Mouse (Mus musculus): Measurements from ENCODE around the gene Tgds. TPM values are rescaled to one million over a fixed set of nuclear protein-coding genes. Genes with fewer than 3 reads are reported as not detected.
"Not testable (repeated sequence)": the region's sequence is repeated elsewhere in the genome, so short reads cannot be mapped to it uniquely, and the experiment has no call there.

Gene Tgds
- total RNA-seq (2021): 10 to 100 TPM in 1 of 2 experiments, 1 to 10 TPM in 1; 8.5 to 11.1 TPM
- long read RNA-seq, transcript Tgds-201 (12 exons, 1,682 nt): major isoform, 5 of 6 reads
- long read RNA-seq, partial matches to known transcripts: 1 of 6 reads
- long read RNA-seq, other reads (novel, unspliced or antisense): 0 of 6 reads

DNA sequence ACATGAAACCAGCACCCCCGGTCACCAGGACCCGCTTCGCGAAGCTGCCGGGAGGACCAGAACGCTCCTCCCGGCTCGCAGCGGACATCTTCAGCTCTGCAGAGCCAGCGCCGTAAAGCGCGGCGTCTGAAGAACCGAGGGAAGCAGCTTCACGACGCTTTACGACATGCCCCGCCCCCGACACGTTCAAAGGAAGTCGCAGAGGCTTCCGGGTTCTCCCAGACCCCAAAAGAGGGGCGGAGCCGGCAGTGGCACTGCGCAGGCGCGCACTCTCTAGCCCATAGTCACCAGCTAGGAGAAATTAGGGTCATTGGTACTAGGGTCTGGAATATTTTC is at the start of gene Tgds:
Tgds (minus strand) TSS at position 114 of the 336 bp plus-strand sequence.
- peak; percentile 97 to 100 for DNase-seq (ENCODE audit: low spot score in 2 of 2)

DNA sequence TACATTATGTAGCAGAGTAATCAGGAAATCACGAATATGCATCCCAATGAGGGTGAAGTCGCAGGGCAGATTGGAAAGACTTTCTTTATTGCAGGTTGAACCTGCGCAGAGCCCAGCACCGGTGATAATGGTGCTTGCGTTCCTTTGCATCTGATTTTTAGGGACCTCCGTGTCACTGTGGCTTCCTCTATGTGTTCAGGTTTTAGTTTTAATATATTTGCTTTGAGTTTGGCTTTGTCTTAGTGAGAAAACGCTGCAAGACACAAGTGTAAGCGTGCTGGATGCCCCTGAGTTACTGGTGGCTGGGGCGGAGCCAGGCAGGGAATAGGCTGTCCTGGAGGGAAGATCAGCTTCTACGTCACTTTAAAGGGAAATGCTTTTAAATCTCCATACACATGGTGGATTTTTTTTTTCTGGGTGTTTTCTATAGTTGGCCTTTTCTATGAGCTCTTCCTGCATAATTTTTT is 48.2 kb upstream of the Tgds start:
- peak in 1 of 2 experiments; percentile 35 for DNase-seq (ENCODE audit: low spot score in 2 of 2)

DNA sequence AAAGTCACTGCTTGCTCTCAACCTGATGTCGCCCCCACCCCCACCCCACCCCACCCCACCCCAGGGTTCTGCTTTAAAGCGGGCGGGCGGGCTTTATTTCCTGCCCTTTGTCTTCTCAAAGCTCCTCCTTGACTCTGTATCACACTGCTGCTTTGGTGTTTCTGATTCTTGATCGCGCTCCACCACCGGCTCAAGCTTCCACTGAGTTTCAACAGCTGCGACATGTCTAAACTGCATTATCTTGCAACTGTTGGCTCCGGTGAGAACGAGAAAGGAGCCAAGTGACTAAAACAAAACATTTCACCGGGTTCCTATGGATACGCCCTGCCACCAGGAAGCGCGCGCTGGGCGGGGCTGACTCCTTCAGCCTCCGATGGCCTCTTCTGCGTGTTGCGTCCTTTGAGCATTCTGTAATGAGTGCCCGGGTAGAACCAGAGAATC is 47.6 kb upstream of the Tgds start:
- peak in 1 of 2 experiments; percentile 35 for DNase-seq (ENCODE audit: low spot score in 2 of 2)

DNA sequence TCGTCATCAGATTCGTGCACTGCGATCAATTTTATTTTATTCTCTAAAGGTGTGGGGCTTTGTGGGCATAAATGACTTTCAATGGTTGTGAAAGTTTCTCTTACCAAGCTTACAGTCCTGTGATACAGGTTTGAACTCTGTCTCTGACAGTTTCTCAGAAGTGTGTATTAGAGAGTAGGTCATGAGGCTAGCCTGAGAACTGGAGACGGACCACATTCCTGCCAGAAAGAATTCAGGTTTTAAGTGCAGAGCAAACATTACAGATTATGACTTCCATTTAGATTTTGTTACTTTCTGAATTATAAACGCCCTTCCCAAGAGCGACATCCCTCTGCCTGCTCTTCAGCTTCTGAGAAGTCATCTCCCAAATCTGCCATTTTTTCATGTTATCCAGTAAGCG is 47.1 kb upstream of the Tgds start:
- DNase-seq (ENCODE audit: low spot score in 2 of 2): no peak

DNA sequence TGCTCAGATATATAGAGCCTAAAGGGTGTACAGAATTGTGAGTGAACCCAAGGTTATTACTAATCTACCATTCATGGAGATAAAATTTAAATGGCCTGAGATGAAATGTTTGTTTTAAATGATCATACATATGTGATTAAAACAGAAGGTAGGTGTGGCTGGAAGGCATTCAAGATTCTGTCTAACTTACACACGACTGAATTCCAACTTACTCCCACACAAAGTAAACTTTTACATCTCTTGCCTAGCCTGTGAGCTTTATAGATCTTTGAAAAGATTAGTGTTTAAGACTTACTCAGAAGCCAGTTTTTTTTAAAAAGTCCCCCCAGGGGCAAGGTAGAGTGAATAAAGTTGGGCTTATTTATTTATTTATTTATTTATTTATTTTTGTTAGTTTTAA is 46.7 kb upstream of the Tgds start:
- DNase-seq (ENCODE audit: low spot score in 2 of 2): no peak

DNA sequence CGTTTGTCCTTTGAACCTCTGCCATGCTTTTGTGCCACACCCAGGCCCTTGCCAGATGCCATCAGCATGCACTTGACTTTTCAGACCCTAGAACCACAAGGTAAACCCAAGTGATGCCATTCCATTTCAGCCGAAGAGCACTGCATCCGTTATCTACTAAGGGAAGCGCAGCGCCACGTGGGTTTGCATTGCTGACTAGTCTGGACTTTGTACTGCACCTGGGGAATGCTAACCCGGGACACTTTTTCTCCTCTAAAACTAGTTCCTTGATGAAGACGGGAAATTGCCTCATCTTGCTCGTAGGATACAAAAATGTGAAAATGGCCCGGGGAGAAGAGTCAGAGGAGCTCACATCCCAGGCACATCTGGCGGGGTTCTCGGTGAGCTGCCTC is 43.1 kb upstream of the Tgds start:
- DNase-seq (ENCODE audit: low spot score in 2 of 2): no peak

DNA sequence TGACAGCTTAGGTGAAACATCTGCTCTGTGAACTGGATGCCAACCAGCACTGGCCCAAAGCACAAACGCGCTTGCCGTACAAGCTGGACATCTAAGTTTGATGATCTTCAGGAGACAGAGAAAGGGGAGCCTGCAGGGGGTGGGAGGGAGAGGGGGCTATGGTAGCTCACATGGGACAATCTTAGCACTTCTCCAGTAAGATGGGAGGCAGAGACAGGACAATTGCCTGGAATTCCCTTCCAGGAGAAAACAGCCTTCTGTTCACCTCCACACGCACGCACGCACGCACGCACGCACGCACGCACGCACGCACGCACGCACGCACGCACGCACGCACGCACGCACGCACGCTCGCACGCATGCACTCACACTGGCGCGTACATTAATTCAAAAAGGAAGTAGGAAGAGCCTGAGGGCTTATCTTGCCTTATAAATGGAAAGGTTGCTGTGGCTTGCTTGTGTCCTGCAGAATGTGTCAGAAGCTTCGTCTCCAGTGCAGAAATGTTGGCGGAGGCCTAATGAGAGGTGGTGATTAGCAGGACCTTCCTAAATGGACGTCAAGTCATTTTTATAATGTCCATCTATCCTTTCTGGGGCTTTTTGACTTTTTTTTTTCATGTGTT is 42.6 kb upstream of the Tgds start:
- DNase-seq (ENCODE audit: low spot score in 2 of 2): no peak

DNA sequence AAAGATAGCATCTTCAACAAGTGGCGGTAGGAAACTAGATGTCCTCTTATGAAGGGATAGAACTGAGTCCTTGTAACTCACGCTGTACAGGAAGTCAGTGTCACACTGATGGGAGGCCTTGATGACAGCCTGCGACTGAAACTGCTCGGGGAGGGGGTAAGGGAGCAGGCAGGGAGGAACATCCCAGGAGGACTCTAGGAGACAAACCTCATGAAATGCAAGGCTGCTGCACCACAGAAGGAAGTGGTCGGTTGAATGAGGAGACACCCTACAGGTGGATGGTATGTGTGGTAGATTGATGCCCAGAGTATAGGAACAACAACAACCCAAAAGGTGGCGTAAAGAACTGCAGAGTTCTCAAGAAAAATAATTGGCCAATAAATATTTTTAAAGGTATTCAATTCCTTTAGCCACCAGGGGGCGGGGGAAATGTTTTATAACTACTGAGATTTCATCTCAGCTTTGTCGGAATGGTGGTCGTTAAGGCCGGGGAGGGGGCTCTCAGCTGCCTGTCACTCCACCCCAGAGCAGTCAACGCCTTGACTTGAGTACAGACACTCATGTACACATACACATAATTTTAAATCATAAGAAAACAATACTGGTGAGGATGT is 41.1 kb upstream of the Tgds start:
- no peak for DNase-seq (ENCODE audit: low spot score in 2 of 2)

DNA sequence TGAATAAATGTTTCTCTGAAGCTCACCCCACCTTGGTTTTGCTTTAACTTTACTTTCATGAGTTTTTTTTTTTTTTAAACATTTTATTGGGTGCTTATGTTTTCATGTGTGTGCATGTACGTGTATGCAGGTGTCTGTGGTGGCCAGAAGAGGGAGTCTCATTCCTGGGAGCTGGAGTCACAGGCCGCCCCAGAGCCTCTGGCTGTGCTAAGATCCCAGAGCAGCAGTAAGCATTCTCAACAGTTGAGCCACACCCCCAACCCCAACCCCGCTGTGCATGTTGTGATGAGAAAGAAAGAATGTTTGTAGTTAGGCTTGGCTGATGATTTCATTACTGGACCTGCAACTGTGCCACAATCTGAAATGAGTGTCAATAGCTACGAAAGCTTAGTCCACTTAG is 36.2 kb upstream of the Tgds start:
- no peak for DNase-seq (ENCODE audit: low spot score in 2 of 2)

DNA sequence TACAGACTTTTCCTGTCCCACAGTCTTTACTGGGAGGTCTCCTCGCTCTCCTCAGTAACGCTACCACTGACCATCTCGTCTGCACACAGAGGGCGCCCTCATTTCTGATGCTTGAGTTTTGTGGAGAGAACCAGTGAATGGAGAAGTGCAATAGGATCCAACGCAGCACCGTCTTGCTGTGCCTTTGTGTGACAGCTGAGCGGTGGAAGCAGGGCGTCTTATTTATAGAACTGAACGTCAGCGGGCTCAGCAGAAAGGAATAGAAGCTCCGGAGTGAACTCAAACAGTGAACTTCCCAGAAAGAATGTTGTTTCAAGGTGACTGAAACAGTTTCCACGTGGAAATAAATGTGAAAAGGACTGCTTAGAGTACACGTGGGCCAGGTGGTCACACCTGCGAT is 30.1 kb upstream of the Tgds start:
- peak in 1 of 2 experiments; percentile 37 for DNase-seq (ENCODE audit: low spot score in 2 of 2)

DNA sequence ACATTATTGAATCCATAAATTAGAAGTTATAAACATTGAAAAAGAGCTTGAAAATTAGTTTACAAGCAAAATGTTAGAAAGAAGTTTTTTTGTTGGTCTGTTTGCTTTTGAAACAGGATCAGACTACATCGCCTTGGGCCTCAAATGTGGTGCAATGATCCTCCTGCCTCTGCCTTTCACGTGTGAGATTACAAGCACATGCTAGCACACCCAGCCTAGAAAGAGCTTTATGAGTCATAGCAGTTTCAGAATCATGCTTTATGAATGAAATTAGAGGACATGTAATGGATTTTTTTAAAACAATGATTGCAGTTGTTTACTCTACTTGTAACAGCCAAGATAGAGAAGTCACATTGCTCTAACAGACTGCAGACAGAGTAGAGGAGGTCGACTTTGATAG is 29.2 kb upstream of the Tgds start:
- no peak for DNase-seq (ENCODE audit: low spot score in 2 of 2)

DNA sequence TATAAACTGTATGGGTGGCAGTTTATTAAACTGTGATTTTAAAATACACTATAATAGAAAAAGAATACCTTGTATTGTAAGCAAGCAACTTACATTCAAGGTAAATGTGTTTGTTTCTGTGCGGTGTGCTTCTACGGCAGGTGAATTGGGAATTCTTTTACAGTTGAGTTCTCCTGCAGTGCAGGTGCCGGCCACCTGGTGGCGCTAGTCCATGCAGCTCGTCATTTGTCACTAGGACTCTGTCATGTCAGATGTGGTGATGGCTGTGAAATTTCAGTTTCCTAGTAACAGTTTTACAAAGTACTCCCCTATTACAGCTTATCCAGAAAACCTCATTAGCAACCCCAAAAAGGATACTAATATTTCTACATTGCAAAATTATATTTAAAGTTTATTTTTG is 24.6 kb upstream of the Tgds start:
- DNase-seq (ENCODE audit: low spot score in 2 of 2): peak in 1 of 2 experiments; percentile 76

DNA sequence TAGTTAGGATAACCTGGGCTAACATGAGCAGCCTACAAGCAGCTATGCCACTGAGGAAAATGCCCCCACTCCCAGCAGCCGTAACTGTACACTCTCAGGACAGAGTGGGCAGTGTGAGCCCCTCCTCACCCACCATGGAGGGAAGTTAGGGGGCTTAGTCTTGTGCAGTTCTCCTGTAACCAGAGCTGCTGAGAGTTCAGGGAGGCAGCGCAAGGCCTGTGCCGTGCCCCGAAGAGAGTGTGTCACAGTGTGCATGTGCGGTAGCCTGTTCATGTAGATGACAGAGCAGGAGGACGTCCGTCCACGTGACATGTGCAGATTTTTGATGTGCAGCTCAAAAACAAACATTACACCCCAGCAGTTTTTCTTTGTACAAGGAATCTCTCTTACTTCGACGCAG is 24.2 kb upstream of the Tgds start:
- no peak for DNase-seq (ENCODE audit: low spot score in 2 of 2)

DNA sequence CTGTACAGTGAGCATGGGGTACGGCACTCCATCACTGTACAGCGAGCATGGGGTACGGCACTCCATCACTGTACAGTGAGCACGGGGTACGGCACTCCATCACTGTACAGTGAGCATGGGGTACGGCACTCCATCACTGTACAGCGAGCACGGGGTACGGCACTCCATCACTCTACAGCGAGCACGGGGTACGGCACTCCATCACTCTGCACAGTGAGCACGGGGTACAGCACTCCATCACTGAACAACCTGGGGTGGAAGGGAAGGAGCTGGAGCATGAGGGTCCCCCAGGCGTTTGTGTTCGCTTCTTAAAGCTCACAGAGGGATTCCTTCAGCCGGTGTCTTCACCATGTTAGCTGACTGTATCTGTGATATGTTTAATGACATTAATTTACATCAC is 23.5 kb upstream of the Tgds start:
- not testable (repeated sequence) for DNase-seq (ENCODE audit: low spot score in 2 of 2)

DNA sequence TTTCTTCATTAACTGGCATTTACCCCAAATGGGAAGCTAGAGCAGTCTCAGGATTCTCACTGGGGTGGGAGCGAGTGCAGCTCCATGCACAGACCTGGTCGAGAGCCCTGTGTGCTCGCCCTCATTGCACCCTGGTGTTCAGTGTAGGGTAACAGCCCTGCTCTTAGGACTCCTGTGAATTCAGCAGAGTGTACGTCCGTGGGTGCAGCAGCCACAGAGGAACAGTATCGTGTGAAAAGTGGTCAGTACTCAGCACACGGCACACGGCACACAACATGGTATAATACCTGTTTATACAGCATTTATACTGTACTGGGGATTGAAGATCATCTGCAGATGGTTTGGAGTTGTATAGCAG is 19.7 kb upstream of the Tgds start:
- DNase-seq (ENCODE audit: low spot score in 2 of 2): no peak

DNA sequence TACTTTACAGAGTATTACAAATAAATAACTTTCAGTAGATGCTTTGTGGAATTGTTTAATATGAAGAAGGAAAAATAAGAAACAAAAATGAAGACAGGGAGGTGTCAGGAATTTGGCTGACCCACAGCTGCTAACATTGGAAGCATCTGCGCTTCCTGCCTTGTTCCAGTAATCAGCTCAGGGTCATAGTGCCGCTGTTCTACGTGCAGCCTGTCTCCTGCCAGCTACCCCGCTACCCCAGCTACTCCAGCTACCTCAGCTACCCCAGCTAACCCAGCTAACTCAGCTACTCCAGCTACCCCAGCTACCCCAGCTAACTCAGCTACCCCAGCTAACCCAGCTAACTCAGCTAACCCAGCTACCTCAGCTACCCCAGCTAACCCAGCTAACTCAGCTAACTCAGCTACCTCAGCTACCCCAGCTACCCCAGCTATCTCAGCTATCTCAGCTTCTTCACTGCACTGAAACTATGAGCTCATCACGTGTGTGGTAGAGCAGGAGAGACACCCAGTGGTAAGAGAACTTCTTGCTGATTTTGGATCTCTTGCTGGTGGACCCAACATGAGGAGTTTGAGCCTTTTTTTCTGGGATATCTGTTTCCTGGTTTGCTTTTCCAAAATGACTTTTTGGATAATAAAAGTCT is 19.2 kb upstream of the Tgds start:
- peak in 1 of 2 experiments; percentile 50 for DNase-seq (ENCODE audit: low spot score in 2 of 2)

DNA sequence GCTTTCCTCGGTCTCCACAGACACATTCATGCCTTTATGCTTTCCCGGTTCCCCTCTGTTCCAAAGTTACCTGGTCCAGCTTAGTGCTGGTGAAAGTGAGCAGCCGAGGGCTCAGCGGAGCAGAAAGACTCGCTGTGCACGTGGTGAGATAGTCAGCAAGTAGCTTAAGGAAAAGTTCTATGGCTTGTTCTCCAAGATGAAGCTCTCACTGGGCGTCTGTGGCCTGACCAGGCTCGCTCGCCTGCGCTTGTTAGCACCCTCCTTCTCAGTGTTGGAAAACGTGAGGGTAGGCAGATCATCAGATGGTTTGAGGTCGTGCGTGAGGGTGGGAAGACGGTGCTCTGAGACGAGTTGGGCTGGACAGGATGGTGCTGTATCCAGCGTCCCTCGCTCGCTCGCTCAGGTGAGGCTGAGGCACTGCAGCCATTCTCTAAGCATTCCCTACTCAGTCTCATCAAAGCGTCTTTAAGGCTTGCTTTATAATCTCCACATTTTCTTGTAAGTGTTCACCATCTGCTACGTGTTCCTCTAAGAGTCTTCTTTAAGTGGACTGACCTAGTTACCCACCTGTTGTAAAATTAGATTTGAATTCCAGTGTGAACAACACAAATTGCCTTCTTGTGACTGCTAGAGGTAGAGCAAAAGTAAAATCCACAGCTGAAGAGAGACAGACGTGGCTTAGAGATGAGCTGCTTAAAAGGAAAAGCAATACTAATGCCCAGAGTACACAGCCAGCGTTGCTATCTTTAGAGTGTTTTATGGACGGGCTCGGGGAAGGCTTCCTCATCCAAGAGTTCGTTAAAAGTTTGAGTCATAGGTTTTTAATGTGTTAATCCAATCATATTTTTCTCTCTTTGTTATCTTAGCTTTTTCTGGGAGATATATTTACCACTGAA is 18.3 kb upstream of the Tgds start:
- no peak for DNase-seq (ENCODE audit: low spot score in 2 of 2)

DNA sequence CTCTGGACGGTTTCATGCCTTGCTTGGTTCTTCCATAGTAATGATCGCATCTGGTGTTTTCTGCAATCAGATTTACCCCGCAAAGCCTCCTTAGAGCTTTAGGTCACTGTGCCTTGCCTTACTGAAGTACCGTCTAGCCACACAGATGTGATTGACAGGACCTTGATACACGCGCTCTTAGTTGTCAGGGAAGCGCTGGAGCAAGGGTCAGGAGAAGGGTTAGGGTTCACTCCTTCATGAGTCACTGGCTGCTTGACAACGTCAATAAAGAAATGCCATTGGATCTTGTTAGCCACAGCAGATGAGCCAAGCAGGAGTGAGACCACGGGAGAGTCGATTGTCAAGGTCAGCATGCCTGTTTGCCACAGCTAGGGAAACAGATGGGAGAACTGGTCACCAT is 16.0 kb upstream of the Tgds start:
- DNase-seq (ENCODE audit: low spot score in 2 of 2): no peak

DNA sequence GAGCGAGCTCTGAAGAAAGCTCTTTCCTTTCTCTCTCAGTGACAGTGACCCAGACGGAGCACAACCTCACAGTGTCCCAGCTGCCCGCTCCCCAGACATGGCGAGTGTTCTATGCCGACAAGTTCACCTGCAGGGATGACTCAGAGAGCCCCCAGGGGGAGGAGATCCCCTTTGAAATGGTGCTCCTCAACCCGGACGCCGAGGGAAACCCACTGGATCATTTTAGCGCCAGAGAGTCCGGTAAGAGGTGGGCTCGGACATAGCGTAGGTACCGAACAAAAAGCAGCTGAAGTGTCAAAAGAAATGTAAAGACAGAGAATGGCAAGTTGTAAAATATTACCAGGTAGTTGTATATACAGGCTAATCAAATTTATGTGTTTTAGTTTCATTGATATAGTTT is 15.5 kb upstream of the Tgds start:
- no peak for DNase-seq (ENCODE audit: low spot score in 2 of 2)

DNA sequence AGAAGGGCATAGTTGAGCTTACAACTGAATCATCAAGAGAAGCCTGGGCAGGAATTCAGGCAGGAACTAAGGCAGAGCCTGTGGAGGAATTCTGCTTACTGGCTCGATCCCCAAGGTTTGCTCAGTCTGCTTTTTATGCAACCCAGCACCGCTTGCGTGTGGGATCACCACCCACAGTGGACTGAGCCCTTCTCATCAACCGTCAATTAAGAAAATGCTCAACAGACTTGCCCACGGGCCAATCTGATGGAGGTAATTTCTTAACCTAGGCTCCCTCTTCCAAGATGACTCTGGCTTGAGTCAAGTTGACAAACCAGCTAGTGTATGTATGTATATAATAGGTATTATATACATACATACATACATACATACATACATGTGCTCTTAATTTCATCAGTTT is 9.7 kb upstream of the Tgds start:
- DNase-seq (ENCODE audit: low spot score in 2 of 2): no peak

DNA sequence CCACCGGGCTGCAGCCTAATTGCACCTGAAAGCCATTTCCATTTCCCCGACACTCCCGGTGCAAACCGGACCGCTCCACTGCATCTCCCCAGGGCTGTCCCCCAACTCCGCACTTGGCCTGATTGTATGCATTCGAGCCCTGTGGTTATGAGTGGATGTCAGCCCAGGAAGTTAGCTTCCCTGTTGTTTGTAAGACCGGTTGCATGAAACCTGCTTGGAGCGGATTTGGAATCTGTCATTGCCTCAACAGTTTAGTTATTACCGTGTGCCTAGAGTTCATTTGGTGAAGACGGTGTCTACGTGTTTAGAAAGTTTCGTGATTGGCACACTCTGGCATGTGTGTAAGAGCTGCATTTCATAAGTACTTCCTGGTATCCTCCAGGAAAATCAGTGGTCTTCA is 4.9 kb upstream of the Tgds start:
- DNase-seq (ENCODE audit: low spot score in 2 of 2): peak in 1 of 2 experiments; percentile 27
